Mouse (Mus musculus): ENCODE data around the gene Kdsr.

GRCm38 (mm10) chr1:106742980-106743379, 16.5 kb downstream of the Kdsr start:
- TF ChIP-seq CTCF (IDR thresholded peaks at IDR 0.05; ENCODE audit: extremely low read depth, insufficient read depth, low read length) = no peak
- no peak for TF ChIP-seq POLR2A (IDR thresholded peaks at IDR 0.05; ENCODE audit: extremely low read depth, insufficient read depth, low read length)
